Mouse (Mus musculus) inflammation-experienced regulatory T-cells, adult 6 months (primary cell): ENCODE results near the gene Myo18a. TPM values are rescaled to one million over a fixed set of nuclear protein-coding genes. Genes with fewer than 3 reads are reported as not detected.

Source experiments
- ATAC-seq: one replicate; pipeline ENCODE4 v1.8.0; 2017
- polyA plus RNA-seq, 3 experiments: library from polyadenylated mRNA; unstranded; fragments of 100-300 nt; shearing (Covaris generic); gene quantifications; one replicate each; pipeline ENCODE4 v1.2.1; 2017

The Myo18a gene
- polyA plus RNA-seq, 3 experiments from 2014 or later = 23.8 to 27.3 (median 25.1) TPM

- no peak for ATAC-seq
Measured at GRCm38 (mm10) chr11:77771879-77772713, 9.1 kb downstream of the Myo18a start.

GRCm38 (mm10) chr11:77775701-77776400 is 12.8 kb downstream of the Myo18a start:
- ATAC-seq = no peak

DNA sequence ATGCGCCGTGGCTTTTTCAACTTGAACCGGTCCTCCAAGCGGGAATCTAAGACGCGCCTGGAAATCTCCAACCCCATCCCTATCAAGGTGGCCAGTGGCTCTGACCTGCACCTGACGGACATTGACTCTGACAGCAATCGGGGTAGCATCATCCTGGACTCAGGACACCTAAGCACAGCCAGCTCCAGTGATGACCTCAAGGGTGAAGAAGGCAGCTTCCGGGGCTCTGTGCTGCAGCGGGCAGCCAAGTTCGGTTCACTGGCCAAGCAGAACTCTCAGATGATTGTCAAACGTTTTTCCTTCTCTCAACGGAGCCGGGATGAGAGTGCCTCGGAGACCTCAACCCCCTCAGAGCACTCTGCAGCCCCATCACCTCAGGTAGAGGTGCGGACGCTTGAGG is 14.4 kb downstream of the Myo18a start:
- no peak for ATAC-seq

- no peak for ATAC-seq
Measured at GRCm38 (mm10) chr11:77777937-77778336, 14.9 kb downstream of the Myo18a start.

DNA sequence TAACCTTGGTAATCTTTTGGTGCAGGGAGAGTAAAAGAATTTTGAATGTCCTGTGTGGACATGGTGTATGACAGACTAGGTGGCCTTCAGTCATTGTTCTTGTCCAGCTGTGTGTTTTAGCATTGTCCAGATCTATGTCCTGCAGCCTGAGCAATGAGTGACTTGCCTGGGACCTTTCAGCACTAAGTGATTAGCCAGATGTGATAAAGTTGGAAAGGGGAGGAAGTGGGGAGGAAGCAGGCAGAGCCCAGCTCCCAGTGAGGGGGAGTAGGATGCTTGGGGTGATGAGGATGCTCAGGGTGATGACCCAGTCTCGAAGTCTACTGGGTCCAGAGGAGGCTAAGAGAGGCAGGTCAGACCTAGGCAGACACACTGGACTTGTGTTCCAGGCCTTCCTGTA is 16.2 kb downstream of the Myo18a start:
- no peak for ATAC-seq

DNA sequence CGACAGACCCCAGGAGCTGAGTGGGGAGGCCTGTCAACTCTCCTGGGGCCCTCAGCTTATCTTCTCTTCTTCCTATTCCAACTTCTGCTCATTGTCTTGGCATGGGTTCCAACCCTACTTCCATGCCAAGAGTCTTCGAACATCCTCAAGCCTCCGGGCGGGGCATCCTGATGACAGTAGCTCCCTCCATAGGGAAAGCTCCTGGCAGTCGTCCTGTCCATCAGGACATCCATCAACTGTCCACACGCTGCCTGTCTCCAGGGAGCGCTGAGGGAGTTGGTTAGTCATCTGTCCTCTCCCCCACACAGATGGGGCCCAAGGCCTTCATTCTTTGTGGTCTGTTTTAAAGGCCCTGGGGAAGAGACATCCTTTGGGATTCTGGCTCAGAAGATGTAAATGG is 18.0 kb downstream of the Myo18a start:
- no peak for ATAC-seq

DNA sequence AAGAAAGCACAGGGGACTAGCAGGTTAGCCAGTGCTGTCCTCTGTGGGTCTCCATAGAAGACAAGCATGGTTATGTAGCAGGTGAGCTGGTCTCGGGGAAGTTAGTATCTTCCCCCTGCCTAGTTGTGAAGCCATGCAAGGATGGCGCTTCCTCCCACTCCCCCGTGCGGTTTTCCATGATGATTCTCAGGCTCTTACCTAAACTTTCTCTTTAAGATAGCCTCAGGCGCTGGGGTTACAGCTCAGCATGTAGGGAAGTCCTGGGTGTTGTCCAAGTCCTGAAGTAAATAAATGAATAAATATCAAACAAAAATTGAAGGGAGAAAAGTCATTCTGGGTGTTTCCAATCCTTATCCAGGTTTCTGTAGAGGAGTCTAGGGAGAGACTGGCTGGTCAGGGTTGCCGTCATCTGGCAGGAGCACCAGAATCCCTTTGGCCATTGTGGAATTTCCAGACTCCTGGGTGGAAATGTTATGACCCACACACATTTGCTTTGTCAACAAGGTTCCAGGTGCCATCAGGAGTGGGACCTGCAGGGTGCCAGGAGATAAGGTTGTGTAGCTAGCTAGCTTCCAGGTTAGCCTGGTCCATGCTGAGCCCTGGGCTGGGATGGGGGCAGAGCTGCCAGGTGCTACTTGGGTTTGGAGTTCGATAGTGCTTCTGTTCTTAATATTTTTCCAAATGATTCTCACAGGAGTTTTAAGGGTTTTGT is 19.2 kb downstream of the Myo18a start:
- no peak for ATAC-seq

GRCm38 (mm10) chr11:77783211-77783746 is 20.2 kb downstream of the Myo18a start:
- ATAC-seq = no peak

DNA sequence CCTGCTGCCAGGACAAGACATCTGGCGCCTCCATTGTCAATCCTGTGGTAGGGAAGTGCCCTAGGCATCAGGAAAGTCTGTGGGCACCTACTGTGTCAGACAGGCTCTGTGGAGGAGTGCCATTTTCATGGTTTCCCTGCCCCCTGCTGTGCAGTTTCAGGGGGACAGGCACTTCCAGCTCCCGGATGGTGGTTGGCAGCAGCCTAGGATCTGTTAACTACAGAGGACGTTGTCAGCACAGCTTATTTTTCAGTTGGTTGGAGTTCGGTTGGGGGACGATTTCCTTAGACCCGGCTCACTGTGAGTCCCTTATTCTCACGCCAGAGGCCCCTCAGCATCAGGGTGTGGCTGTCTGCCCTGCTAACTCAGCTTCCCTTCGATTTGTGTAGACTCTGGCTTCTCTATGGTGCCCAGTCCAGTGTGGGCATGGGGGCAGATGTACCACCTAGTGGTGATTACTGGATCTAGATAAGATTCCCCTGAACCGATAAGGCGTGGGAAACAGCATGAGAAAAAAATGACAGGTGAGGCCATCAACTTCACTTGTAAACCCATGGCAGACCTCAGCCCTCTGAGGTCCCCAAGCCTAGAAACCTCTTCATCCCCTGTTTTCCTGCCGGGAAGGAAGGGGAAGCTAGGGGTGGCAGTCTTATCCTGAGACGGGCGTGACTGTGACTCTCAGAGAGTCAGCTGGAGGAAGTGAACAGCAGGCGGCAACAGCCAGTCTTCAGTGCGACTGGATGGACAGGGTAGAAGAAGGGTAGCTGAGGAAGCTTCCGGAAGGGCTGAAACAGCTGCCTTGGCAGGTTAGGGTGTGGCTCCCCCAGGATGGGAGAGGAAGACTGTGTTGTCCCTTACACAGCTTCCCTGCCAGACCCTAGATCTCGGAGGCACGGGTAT is 21.0 kb downstream of the Myo18a start:
- ATAC-seq = peak; percentile 17

GRCm38 (mm10) chr11:77784894-77785293 is 21.8 kb downstream of the Myo18a start:
- no peak for ATAC-seq

- no peak for ATAC-seq
Measured at GRCm38 (mm10) chr11:77785396-77785767, 22.3 kb downstream of the Myo18a start.

GRCm38 (mm10) chr11:77785768-77786561 is 22.9 kb downstream of the Myo18a start:
- ATAC-seq = no peak

- ATAC-seq = no peak
Measured at GRCm38 (mm10) chr11:77787707-77788106, 24.7 kb downstream of the Myo18a start, which contains the start of gene Gm10277. Gene Gm10277 (minus strand): TSS chr11:77787747.

- ATAC-seq = no peak
Measured at GRCm38 (mm10) chr11:77789512-77789911, 26.5 kb downstream of the Myo18a start.

- no peak for ATAC-seq
Measured at GRCm38 (mm10) chr11:77790286-77790685, 27.2 kb downstream of the Myo18a start.

DNA sequence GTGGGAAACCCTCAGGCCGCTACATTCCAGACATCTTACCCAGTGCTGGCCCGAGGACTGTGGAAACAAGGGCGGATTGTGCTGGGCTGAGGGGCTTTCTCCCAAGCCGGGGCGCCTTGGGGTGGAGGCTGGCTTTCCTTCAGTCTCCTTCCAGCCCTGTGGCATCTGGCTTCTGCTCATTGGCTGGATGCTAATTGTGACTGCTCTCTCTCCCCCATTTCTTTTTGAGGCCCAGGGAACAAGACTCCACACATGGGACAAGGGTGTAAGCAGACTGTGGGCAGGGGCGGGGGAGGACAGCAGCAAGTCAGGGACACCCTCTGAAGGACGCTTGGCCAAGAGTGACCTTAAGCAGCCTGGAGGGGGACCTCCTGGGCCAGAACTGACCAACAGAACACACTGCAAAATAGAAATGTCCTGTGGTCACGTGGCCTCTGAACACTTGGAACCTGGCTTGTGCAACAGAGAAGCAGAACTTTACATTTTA is 28.2 kb downstream of the Myo18a start:
- ATAC-seq = no peak

GRCm38 (mm10) chr11:77791752-77792565 is 28.9 kb downstream of the Myo18a start:
- peak; percentile 80 for ATAC-seq

DNA sequence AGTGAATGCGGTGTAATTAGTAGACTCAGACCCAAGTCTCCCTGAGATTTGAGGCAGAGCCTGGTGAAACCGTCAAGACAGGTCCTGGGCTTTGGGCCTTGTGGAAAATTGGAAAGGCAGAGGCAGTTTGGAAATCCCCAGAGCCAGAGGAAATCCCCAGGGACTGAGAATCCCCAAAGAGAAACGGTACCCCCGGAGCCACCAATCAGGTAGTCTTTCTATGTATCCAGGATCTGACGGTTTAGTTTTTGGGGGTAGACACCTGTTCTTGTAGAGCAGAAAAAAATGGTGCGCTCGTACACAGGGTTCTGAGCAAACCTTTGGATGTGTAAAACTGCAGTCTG is 29.5 kb downstream of the Myo18a start:
- no peak for ATAC-seq

GRCm38 (mm10) chr11:77793238-77793930 is 30.3 kb downstream of the Myo18a start:
- peak; percentile 84 for ATAC-seq
